Mouse (Mus musculus) lung, embryonic 16.5 days (tissue): ENCODE measurements around the gene Peg3. TPM values are rescaled to one million over a fixed set of nuclear protein-coding genes. Genes with fewer than 3 reads are reported as not detected.

Source experiments
- ATAC-seq: fragments of 200-750 bp; cut with Nextera tagmentation; 2 replicates; pipeline ENCODE4 v1.8.0; 2017; ENCODE audit warnings: low read depth, mild to moderate bottlenecking, moderate library complexity
- H3K27ac ChIP-seq: fragments of 300-500 bp; sonication (generic); 2 replicates; pipeline ENCODE4 v1.5.1; 2014; ENCODE audit warnings: mild to moderate bottlenecking, control low read depth, low read length
- H3K27me3 ChIP-seq: fragments of 300-500 bp; sonication (generic); 2 replicates; pipeline ENCODE4 v1.6.1; 2014; ENCODE audit warnings: low read depth, low read length, mixed read lengths; ENCODE audit not compliant: control insufficient read depth, insufficient read depth
- H3K36me3 ChIP-seq: fragments of 300-500 bp; sonication (generic); 2 replicates; pipeline ENCODE4 v1.6.1; 2014; ENCODE audit warnings: low read length; ENCODE audit not compliant: control insufficient read depth, insufficient read depth
- H3K4me1 ChIP-seq: fragments of 300-500 bp; sonication (generic); replicated peaks from 2 replicates; pipeline ENCODE4 v1.6.1; 2014; ENCODE audit warnings: low read length, mixed read lengths; ENCODE audit not compliant: control insufficient read depth, insufficient read depth
- H3K4me2 ChIP-seq: fragments of 300-500 bp; sonication (generic); 2 replicates; pipeline ENCODE4 v1.6.1; 2014; ENCODE audit warnings: low read depth, low read length, control low read depth
- H3K4me3 ChIP-seq: fragments of 300-500 bp; sonication (generic); 2 replicates; pipeline ENCODE4 v1.5.1; 2014; ENCODE audit warnings: mild to moderate bottlenecking, low read length, control low read depth
- H3K9ac ChIP-seq: fragments of 300-500 bp; sonication (generic); 2 replicates; pipeline ENCODE4 v1.6.1; 2014; ENCODE audit warnings: low read length, control low read depth
- H3K9me3 ChIP-seq: fragments of 300-500 bp; sonication (generic); 2 replicates; pipeline ENCODE4 v1.6.1; 2016; ENCODE audit warnings: low read length; ENCODE audit not compliant: control insufficient read depth
- WGBS: fragments of 180-500 bp; shearing (Covaris S2); extraction: QIAGEN DNeasy Blood & Tissue Kit; methylation state at CpG from one replicate; pipeline ENCODE4 v1.1.7; 2014; 5-methylcytosine and 5-hydroxymethylcytosine counted together
- polyA plus RNA-seq: library from polyadenylated mRNA; unstranded; fragments of >200 nt; fragmentation: Nextera tagmentation; extraction: Ambion mirVana; gene quantifications from 2 replicates; pipeline ENCODE4 v1.2.1, GENCODE M21; 2015

Gene Peg3
- polyA plus RNA-seq, 1 experiment from 2014 or later = 119 TPM

GRCm38 (mm10) chr7:6685511-6685910 lies 44.7 kb downstream of the Peg3 start:
- H3K27ac ChIP-seq = no peak overlapping the region
- no peaks in the 10 kb centered on the region for H3K9me3 ChIP-seq
- H3K4me1 ChIP-seq = no peaks in the 10 kb centered on the region
- WGBS = 85% methylated on average over 6 of the region's 6 CpGs
- ATAC-seq = no peak
- H3K27me3 ChIP-seq = no peaks in the 10 kb centered on the region
- H3K36me3 ChIP-seq = no peaks in the 10 kb centered on the region
- H3K4me3 ChIP-seq = no peak overlapping the region
- H3K9ac ChIP-seq = no peak overlapping the region
- H3K4me2 ChIP-seq = no peak overlapping the region

DNA sequence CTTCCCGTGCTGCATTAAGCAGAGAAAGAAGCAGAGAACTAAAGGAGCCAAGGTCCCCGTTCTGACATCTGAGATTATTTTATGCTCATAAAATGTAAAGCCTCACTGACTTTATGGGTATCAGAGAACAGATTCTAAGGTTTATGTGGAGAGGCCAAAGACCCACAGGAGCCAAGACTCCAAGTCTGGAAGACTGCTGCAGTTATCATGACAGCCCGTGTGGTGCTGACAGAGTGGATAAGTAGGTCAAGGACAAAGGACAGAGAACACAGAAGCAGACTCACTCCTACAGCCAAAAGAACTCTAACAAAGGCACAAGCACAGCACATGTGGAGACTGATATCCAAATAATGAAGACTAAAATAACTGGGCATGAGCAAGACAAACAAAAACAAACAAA lies 63.5 kb downstream of the Peg3 start:
- Histone ChIP-seq H3K27me3 (no peaks in the 10 kb centered on the region), H3K36me3 (no peaks in the 10 kb centered on the region), H3K4me2 (no peak overlapping the region), H3K4me1 (no peaks in the 10 kb centered on the region), H3K4me3 (no peak overlapping the region), H3K9me3 (no peaks in the 10 kb centered on the region), H3K27ac (no peak overlapping the region), H3K9ac (no peak overlapping the region)
- WGBS = 59% methylated on average over 3 of the region's 3 CpGs
- no peak for ATAC-seq

DNA sequence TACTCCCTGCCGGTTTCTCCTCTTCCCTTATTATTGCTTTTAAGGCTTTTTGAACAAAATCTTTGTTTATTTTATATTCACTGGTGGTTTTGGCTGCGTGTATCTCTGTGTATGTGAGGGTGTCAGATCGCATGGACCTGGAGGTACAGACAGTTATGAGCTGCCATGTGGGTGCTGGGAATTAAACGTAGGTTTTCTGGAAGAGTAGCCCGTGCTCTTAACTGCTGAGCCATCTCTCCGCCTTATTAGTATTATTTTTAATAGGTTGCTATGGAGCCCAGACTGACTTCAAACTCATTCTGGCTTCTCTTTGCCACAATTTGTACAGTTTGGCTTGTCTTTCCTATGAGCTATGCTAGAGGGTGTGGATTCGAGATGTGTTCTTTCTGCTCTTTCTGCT lies 66.8 kb downstream of the Peg3 start:
- Histone ChIP-seq H3K4me2 (no peak overlapping the region), H3K4me1 (no peaks in the 10 kb centered on the region), H3K4me3 (no peak overlapping the region), H3K27me3 (no peaks in the 10 kb centered on the region), H3K36me3 (no peaks in the 10 kb centered on the region), H3K9ac (no peak overlapping the region), H3K27ac (no peak overlapping the region), H3K9me3 (no peaks in the 10 kb centered on the region)
- ATAC-seq = no peak
- 59% methylated on average over 7 of the region's 7 CpGs for WGBS

GRCm38 (mm10) chr7:6659605-6660004 lies 70.6 kb downstream of the Peg3 start:
- no peak for ATAC-seq
- WGBS = 19% methylated on average over 2 of the region's 2 CpGs

GRCm38 (mm10) chr7:6658606-6659005 lies 71.6 kb downstream of the Peg3 start:
- no peaks in the 10 kb centered on the region for H3K27me3 ChIP-seq

More at GRCm38 (mm10) chr7:6659605-6660004, 70.6 kb downstream of the Peg3 start:
- Histone ChIP-seq H3K9me3 (no peaks in the 10 kb centered on the region), H3K4me3 (no peak overlapping the region), H3K27ac (no peak overlapping the region), H3K27me3 (no peaks in the 10 kb centered on the region), H3K4me1 (no peaks in the 10 kb centered on the region), H3K36me3 (no peaks in the 10 kb centered on the region), H3K4me2 (no peak overlapping the region), H3K9ac (no peak overlapping the region)

More at GRCm38 (mm10) chr7:6658606-6659005, 71.6 kb downstream of the Peg3 start:
- Histone ChIP-seq H3K9me3 (no peaks in the 10 kb centered on the region), H3K4me3 (no peak overlapping the region), H3K27ac (no peak overlapping the region), H3K36me3 (no peaks in the 10 kb centered on the region), H3K9ac (no peak overlapping the region), H3K4me1 (no peaks in the 10 kb centered on the region), H3K4me2 (no peak overlapping the region)
- WGBS = 94% methylated on average over 7 of the region's 7 CpGs
- ATAC-seq = no peak

Other genes with a start within 250 kb of the Peg3 start
- not detected in 2 replicates for gene Olfr5, start 243.5 kb downstream of the Peg3 start, polyA plus RNA-seq
- gene Olfr1347, start 230.7 kb downstream of the Peg3 start, polyA plus RNA-seq = not detected in 2 replicates
- gene Olfr1348, start 221.7 kb downstream of the Peg3 start, polyA plus RNA-seq = not detected in 2 replicates
- gene Olfr1349, start 207.5 kb downstream of the Peg3 start, polyA plus RNA-seq = not detected in 2 replicates
- not detected in 2 replicates for gene Olfr1350, start 165.6 kb downstream of the Peg3 start, polyA plus RNA-seq
- 2.0 and 2.5 TPM in 2 replicates for gene Zim1, start 34.0 kb downstream of the Peg3 start, polyA plus RNA-seq
- gene Usp29, start 147 bp upstream of the Peg3 start, polyA plus RNA-seq = 3.5 and 5.1 TPM in 2 replicates